Comparison of ENCODE assay signal across 11 mouse cellular contexts in genomic region chr14:78796796-78797195, GRCm38 (mm10).
"Had no signal": no experiment of that assay in that cellular context is flagged by ENCODE, and none has a peak within 500 bp of the region (broad histone marks: within the 10 kb centered on the region; RNA-seq: fewer than 3 reads in every experiment).

No protein-coding gene starts in this region.

- DNase-seq: kidney, adult 2 months; kidney, postnatal 25 days; layer of hippocampus, adult 9-11 months; liver; lung, adult 18-20 months; lung, postnatal 10 days; lung, postnatal 36 days; retina, postnatal 1 day; right cerebral cortex, postnatal 14 days; right cerebral cortex, postnatal 4 days; thymus, postnatal 25 days had no signal
